Mouse (Mus musculus) limb, embryonic 12.5 days (tissue): Measurements from ENCODE around the gene Gpc5. TPM values are rescaled to one million over a fixed set of nuclear protein-coding genes. Genes with fewer than 3 reads are reported as not detected.

Source experiments
- ATAC-seq: fragments of 200-750 bp; cut with Nextera tagmentation; 2 replicates; pipeline ENCODE4 v1.8.0; 2017; ENCODE audit warnings: low read depth, moderate TSS enrichment; ENCODE audit not compliant: insufficient number of reproducible peaks, insufficient read depth, low FRiP score, low TSS enrichment
- H3K27ac ChIP-seq: fragments of 300-500 bp; sonication (generic); 2 replicates; pipeline ENCODE4 v1.5.1; 2016; ENCODE audit warnings: mild to moderate bottlenecking, moderate library complexity
- H3K27me3 ChIP-seq: fragments of 300-500 bp; sonication (generic); 2 replicates; pipeline ENCODE4 v1.6.1; 2016; ENCODE audit warnings: mild to moderate bottlenecking, moderate library complexity
- H3K36me3 ChIP-seq: fragments of 300-500 bp; sonication (generic); 2 replicates; pipeline ENCODE4 v1.6.1; 2016; ENCODE audit warnings: mild to moderate bottlenecking, moderate library complexity
- H3K4me1 ChIP-seq: fragments of 300-500 bp; sonication (generic); replicated peaks from 2 replicates; pipeline ENCODE4 v1.6.1; 2016
- H3K4me2 ChIP-seq: fragments of 300-500 bp; sonication (generic); 2 replicates; pipeline ENCODE4 v1.6.1; 2016; ENCODE audit warnings: mild to moderate bottlenecking, moderate library complexity
- H3K4me3 ChIP-seq: fragments of 300-500 bp; sonication (generic); replicated peaks from 2 replicates; pipeline ENCODE4 v1.5.1; 2016; ENCODE audit warnings: mild to moderate bottlenecking
- H3K9ac ChIP-seq: fragments of 300-500 bp; sonication (generic); replicated peaks from 2 replicates; pipeline ENCODE4 v1.6.1; 2016; ENCODE audit warnings: mild to moderate bottlenecking, moderate library complexity
- H3K9me3 ChIP-seq: fragments of 300-500 bp; sonication (generic); 2 replicates; pipeline ENCODE4 v1.6.1; 2016; ENCODE audit warnings: mild to moderate bottlenecking, moderate library complexity
- WGBS: fragments of 180-500 bp; shearing (Covaris S2); methylation state at CpG from one replicate; pipeline ENCODE4 v1.1.7; 2016; 5-methylcytosine and 5-hydroxymethylcytosine counted together
- polyA plus RNA-seq: library from polyadenylated mRNA; unstranded; fragments of >200 nt; fragmentation: Nextera tagmentation; extraction: Ambion mirVana; gene quantifications from 2 replicates; pipeline ENCODE4 v1.2.1, GENCODE M21; 2016

Gene Gpc5
- polyA plus RNA-seq, 1 experiment from 2014 or later, result 1.2 TPM

- no peak for ATAC-seq
- H3K36me3 ChIP-seq, result no peaks in the 10 kb centered on the region
- WGBS, result 51% methylated on average over 3 of the region's 3 CpGs
- H3K27ac ChIP-seq, result no peak overlapping the region
- no peak overlapping the region for H3K4me3 ChIP-seq
- H3K9me3 ChIP-seq, result no peaks in the 10 kb centered on the region
- H3K9ac ChIP-seq, result no peak overlapping the region
- H3K27me3 ChIP-seq, result no peaks in the 10 kb centered on the region
- no peak overlapping the region for H3K4me2 ChIP-seq
- H3K4me1 ChIP-seq, result no peaks in the 10 kb centered on the region
These were observed 488.6 kb downstream of the Gpc5 start for GRCm38 (mm10) chr14:115580466-115581255.

DNA sequence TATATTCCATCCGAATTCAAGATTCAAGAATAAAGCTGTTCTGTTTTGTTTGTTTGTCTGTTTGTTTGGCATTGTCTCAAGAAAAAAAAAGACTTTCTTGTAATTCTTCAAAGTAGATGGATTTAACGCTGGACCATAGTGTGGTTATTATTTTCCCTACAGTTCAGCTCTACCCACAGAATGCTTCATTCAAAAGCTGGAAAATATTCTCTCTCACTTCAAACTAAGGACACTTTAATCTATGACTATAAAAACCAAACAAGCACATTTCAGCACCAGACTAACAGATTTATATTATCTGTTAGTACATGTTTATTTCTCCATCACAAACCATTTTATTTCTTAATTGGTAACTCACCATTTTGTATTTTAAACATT, 489.2 kb downstream of the Gpc5 start:
- no peak overlapping the region for H3K9ac ChIP-seq
- H3K4me3 ChIP-seq, result no peak overlapping the region
- no peaks in the 10 kb centered on the region for H3K4me1 ChIP-seq
- H3K4me2 ChIP-seq, result no peak overlapping the region
- no peaks in the 10 kb centered on the region for H3K9me3 ChIP-seq
- no peaks in the 10 kb centered on the region for H3K36me3 ChIP-seq
- ATAC-seq, result no peak
- H3K27me3 ChIP-seq, result no peaks in the 10 kb centered on the region
- WGBS, result 77% methylated on average over 2 of the region's 2 CpGs
- no peak overlapping the region for H3K27ac ChIP-seq

DNA sequence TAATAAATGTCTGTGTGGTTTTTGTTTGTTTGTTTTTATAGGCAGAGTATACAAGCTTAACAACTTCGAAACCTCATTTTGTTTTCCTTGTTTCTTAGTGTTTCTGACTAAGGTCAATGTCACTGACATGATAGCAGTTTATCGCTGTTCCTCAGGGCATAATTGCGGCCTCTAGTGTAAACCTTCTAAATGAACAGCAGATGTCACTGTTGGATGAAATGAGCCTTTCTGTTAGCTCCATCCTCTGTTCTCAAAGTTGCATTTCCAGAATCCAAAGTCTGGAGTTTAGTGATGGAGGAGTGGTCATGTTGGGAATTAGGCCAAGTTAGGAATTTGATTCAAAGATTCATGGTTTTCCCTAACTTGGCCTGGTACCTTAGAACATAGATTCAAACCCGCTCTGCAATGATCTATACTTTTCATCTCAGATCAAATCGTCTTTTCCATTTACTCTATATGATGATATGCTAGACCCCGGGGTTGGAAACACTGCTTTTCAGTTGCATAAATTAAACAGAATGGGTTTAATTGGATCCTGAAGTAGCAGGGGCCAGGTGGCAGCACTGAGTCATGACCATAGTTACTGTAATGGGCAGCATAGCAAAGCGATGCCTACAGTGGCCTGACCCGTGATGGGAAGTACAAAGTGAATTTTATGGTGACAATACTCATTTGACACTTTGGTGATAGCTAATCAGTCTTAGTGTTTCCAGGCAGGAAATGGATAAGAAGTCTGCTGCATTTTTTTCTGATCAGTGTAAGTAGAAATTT, 508.4 kb downstream of the Gpc5 start:
- H3K36me3 ChIP-seq, result no peaks in the 10 kb centered on the region

GRCm38 (mm10) chr14:115614154-115614553, 522.1 kb downstream of the Gpc5 start:
- H3K4me2 ChIP-seq, result no peak overlapping the region
- 84% methylated on average over 4 of the region's 4 CpGs for WGBS
- ATAC-seq, result no peak

More for the DNA sequence above, 508.4 kb downstream of the Gpc5 start:
- WGBS, result 56% methylated on average over 8 of the region's 8 CpGs
- Histone ChIP-seq H3K27me3 (no peaks in the 10 kb centered on the region), H3K9me3 (no peaks in the 10 kb centered on the region), H3K4me2 (no peak overlapping the region), H3K4me1 (no peaks in the 10 kb centered on the region), H3K9ac (no peak overlapping the region), H3K4me3 (no peak overlapping the region), H3K27ac (no peak overlapping the region)
- ATAC-seq, result no peak; the same call in 1 of the 2 replicates

GRCm38 (mm10) chr14:115616305-115616704, 524.3 kb downstream of the Gpc5 start:
- H3K4me3 ChIP-seq, result no peak overlapping the region
- H3K27ac ChIP-seq, result no peak overlapping the region
- H3K9me3 ChIP-seq, result no peaks in the 10 kb centered on the region
- H3K27me3 ChIP-seq, result no peaks in the 10 kb centered on the region
- H3K4me1 ChIP-seq, result no peaks in the 10 kb centered on the region
- H3K4me2 ChIP-seq, result no peak overlapping the region
- H3K9ac ChIP-seq, result no peak overlapping the region
- no peak for ATAC-seq
- H3K36me3 ChIP-seq, result no peaks in the 10 kb centered on the region
- WGBS, result 74% methylated on average over 2 of the region's 2 CpGs

More at GRCm38 (mm10) chr14:115614154-115614553, 522.1 kb downstream of the Gpc5 start:
- no peaks in the 10 kb centered on the region for H3K36me3 ChIP-seq
- H3K27ac ChIP-seq, result no peak overlapping the region
- no peak overlapping the region for H3K4me3 ChIP-seq
- H3K9ac ChIP-seq, result no peak overlapping the region
- no peaks in the 10 kb centered on the region for H3K9me3 ChIP-seq
- H3K4me1 ChIP-seq, result no peaks in the 10 kb centered on the region
- H3K27me3 ChIP-seq, result no peaks in the 10 kb centered on the region

DNA sequence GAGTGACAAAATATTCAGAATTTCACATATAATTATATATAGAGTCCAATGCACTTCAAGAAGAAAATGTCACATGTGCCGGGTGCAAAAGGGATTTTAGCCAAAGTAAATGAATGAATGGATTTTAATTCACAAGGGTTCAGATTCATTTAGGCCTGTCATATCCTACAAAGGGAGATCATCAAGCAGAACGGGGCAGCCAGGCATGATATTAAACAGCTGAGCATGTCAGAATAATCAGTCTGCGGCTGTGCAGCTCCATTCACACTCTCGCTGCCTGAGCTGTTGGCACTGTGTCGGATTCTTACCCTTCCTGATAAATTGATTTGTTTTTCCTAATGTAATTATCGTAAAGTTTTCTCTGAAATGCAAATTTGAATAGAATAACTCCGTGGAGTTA, 524.8 kb downstream of the Gpc5 start:
- WGBS, result 70% methylated on average over 7 of the region's 7 CpGs
- Histone ChIP-seq H3K27me3 (no peaks in the 10 kb centered on the region), H3K9ac (no peak overlapping the region), H3K27ac (no peak overlapping the region), H3K36me3 (no peaks in the 10 kb centered on the region), H3K4me3 (no peak overlapping the region), H3K4me1 (no peaks in the 10 kb centered on the region), H3K9me3 (no peaks in the 10 kb centered on the region), H3K4me2 (no peak overlapping the region)
- ATAC-seq, result no peak

GRCm38 (mm10) chr14:115620473-115620872, 528.5 kb downstream of the Gpc5 start:
- Histone ChIP-seq H3K9me3 (no peaks in the 10 kb centered on the region), H3K9ac (no peak overlapping the region), H3K27ac (no peak overlapping the region), H3K4me2 (no peak overlapping the region), H3K27me3 (no peaks in the 10 kb centered on the region), H3K4me1 (no peaks in the 10 kb centered on the region), H3K4me3 (no peak overlapping the region), H3K36me3 (no peaks in the 10 kb centered on the region)
- no peak for ATAC-seq

- H3K27me3 ChIP-seq, result no peaks in the 10 kb centered on the region
- H3K4me3 ChIP-seq, result no peak overlapping the region
- H3K9ac ChIP-seq, result no peak overlapping the region
- ATAC-seq, result no peak
- WGBS, result 65% methylated on average over 7 of the region's 7 CpGs
- no peaks in the 10 kb centered on the region for H3K4me1 ChIP-seq
- H3K27ac ChIP-seq, result no peak overlapping the region
- H3K4me2 ChIP-seq, result no peak overlapping the region
- no peaks in the 10 kb centered on the region for H3K36me3 ChIP-seq
- no peaks in the 10 kb centered on the region for H3K9me3 ChIP-seq
These were observed 539.3 kb downstream of the Gpc5 start for GRCm38 (mm10) chr14:115631160-115631898.

GRCm38 (mm10) chr14:115633311-115633710, 541.3 kb downstream of the Gpc5 start:
- Histone ChIP-seq H3K27ac (no peak overlapping the region), H3K4me2 (no peak overlapping the region), H3K9me3 (no peaks in the 10 kb centered on the region), H3K9ac (no peak overlapping the region), H3K27me3 (no peaks in the 10 kb centered on the region), H3K4me1 (no peaks in the 10 kb centered on the region), H3K36me3 (no peaks in the 10 kb centered on the region), H3K4me3 (no peak overlapping the region)
- no peak for ATAC-seq
- 78% methylated on average over 1 of the region's 1 CpGs for WGBS

DNA sequence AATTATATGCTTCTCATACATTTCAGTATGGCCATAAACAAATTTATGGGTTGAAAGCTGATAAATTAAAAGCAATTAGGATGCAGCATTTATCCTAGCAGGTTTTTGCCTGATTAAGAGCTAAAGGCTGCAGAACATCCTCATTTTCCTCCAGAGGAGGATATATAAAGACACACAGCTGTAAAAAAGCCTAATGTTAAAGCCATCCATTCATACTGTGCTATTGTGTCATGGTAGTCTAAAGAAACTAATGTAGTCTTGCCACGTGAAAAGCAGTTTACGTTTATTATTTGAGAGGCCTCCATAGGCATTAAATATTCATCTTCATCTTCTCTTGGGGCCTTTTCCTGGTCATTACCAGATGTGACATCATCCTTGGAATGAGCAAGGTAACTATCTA, 587.9 kb downstream of the Gpc5 start:
- Histone ChIP-seq H3K4me1 (no peaks in the 10 kb centered on the region), H3K4me2 (no peak overlapping the region), H3K36me3 (no peaks in the 10 kb centered on the region), H3K27me3 (no peaks in the 10 kb centered on the region), H3K9me3 (no peaks in the 10 kb centered on the region), H3K27ac (no peak overlapping the region), H3K4me3 (no peak overlapping the region), H3K9ac (no peak overlapping the region)
- WGBS, result 85% methylated on average over 2 of the region's 2 CpGs
- ATAC-seq, result no peak

GRCm38 (mm10) chr14:115746013-115746412, 654.0 kb downstream of the Gpc5 start:
- Histone ChIP-seq H3K4me3 (no peak overlapping the region), H3K9me3 (no peaks in the 10 kb centered on the region), H3K27ac (no peak overlapping the region), H3K27me3 (no peaks in the 10 kb centered on the region), H3K4me1 (no peaks in the 10 kb centered on the region), H3K4me2 (no peak overlapping the region), H3K9ac (no peak overlapping the region), H3K36me3 (no peaks in the 10 kb centered on the region)
- ATAC-seq, result no peak
- 84% methylated on average over 1 of the region's 1 CpGs for WGBS
